Mouse (Mus musculus): Measurements from ENCODE around the gene C2cd5.

- no peak for TF ChIP-seq RAD21 (IDR thresholded peaks at IDR 0.05; ENCODE audit: low read depth, low read length)
- no peak for TF ChIP-seq GABPA (IDR thresholded peaks at IDR 0.05; ENCODE audit: low read depth, low read length)
Observed at GRCm38 (mm10) chr6:142962476-142962875, 137.5 kb downstream of the C2cd5 start.
